Mouse (Mus musculus) ovary, postnatal 36 days (tissue): Measurements from ENCODE around the gene Atp1b1.

Experiments
- DNase-seq: peaks from one replicate; pipeline ENCODE4 v3.0.0; 2022; ENCODE audit warnings: low spot score, mixed read lengths

The Atp1b1 gene

GRCm38 (mm10) chr1:164389743-164390142 lies 68.4 kb downstream of the Atp1b1 start:
- no peak for DNase-seq
